Mouse (Mus musculus): ENCODE results near the gene 5530401A14Rik.

The 5530401A14Rik gene

GRCm38 (mm10) chr11:81926393-81926792, 65.9 kb downstream of the 5530401A14Rik start:
- no peak for DNase-seq (ENCODE audit: low read depth, low spot score)

- DNase-seq (ENCODE audit: low read depth, low spot score), result no peak
Observed at GRCm38 (mm10) chr11:81937516-81937915, 77.0 kb downstream of the 5530401A14Rik start.

DNA sequence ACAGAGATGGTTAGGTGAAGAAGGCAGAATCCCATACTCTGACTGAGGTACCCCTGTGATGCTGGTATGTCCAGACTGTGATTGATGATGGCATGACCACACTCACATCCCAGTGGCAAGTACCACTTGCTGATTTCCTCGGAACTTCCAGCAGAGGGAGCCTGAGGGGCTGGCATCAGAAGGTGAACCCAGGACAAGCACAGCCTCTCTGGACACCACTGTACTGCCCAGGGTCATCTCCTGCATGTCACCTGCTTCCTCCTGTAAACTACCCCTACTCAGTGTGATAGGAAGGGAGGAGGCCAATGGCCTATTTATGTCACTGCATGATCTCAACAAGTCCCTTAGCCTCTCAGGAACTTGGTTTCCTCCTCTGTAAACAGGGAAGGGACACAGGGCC, 80.5 kb downstream of the 5530401A14Rik start:
- DNase-seq (ENCODE audit: low read depth, low spot score), result no peak

GRCm38 (mm10) chr11:81942167-81942566, 81.7 kb downstream of the 5530401A14Rik start:
- DNase-seq (ENCODE audit: low read depth, low spot score), result no peak
